ENCODE assay signal across 13 mouse cellular contexts in genomic region chr2:169734053-169734452, GRCm38 (mm10).
DNase-seq lines count a peak whose midpoint lies in the region; ATAC-seq and TF ChIP-seq lines count a peak whose summit lies in the region.
"Had no signal": no experiment of that assay in that cellular context is flagged by ENCODE, and none has a peak within 500 bp of the region (broad histone marks: within the 10 kb centered on the region; RNA-seq: fewer than 3 reads in every experiment).

No protein-coding gene starts in this region.

- H3K27me3 ChIP-seq in heart, embryonic 12.5 days (replicated peaks): no peaks in the 10 kb centered on the region
- H3K27me3 ChIP-seq in heart, embryonic 10.5 days (ENCODE audit: insufficient read depth, poor library complexity, severe bottlenecking): no peaks in the 10 kb centered on the region
- H3K27me3 ChIP-seq in heart, postnatal 0 days (ENCODE audit: control insufficient read depth, insufficient read depth, low read length): no peaks in the 10 kb centered on the region
- H3K27me3 ChIP-seq in neural tube, embryonic 13.5 days: no peaks in the 10 kb centered on the region
- H3K27me3 ChIP-seq in forebrain, embryonic 16.5 days (replicated peaks; ENCODE audit: control insufficient read depth, insufficient read depth, low read length): no peaks in the 10 kb centered on the region

- H3K4me3 ChIP-seq in heart, embryonic 12.5 days: no peak overlapping the region
- no peak overlapping the region for H3K4me3 ChIP-seq in heart, embryonic 10.5 days
- no peak overlapping the region for H3K4me3 ChIP-seq in heart, postnatal 0 days (ENCODE audit: low read depth, low read length)
- no peak overlapping the region for H3K4me3 ChIP-seq in neural tube, embryonic 13.5 days
- no peak overlapping the region for H3K4me3 ChIP-seq in forebrain, embryonic 16.5 days (replicated peaks; ENCODE audit: low read length)
- H3K4me3 ChIP-seq: forebrain, embryonic 10.5 days had no signal

- WGBS in heart, embryonic 12.5 days: 59% methylated on average over 7 of the region's 7 CpGs
- 61% methylated on average over 7 of the region's 7 CpGs for WGBS in heart, embryonic 10.5 days
- WGBS in heart, postnatal 0 days: 49% methylated on average over 7 of the region's 7 CpGs
- WGBS in neural tube, embryonic 13.5 days: 35% methylated on average over 7 of the region's 7 CpGs
- WGBS in forebrain, embryonic 16.5 days: 41% methylated on average over 7 of the region's 7 CpGs

- H3K27ac ChIP-seq in heart, embryonic 12.5 days (ENCODE audit: poor library complexity, severe bottlenecking): peak overlapping the region; percentile 2; the same call in 1 of the 2 replicates
- no peak overlapping the region for H3K27ac ChIP-seq in heart, embryonic 10.5 days
- peak overlapping the region; percentile 66 for H3K27ac ChIP-seq in heart, postnatal 0 days (ENCODE audit: low read depth)
- H3K27ac ChIP-seq in neural tube, embryonic 13.5 days (replicated peaks): peak overlapping the region; percentile 70
- H3K27ac ChIP-seq in forebrain, embryonic 16.5 days (ENCODE audit: low read length): no peak overlapping the region
- H3K27ac ChIP-seq: forebrain, embryonic 10.5 days; liver, embryonic 14.5 days had no signal

- no peak for DNase-seq in heart, embryonic 10.5 days (ENCODE audit: low spot score)
- peak; percentile 18 for DNase-seq in kidney, postnatal 14 days
- DNase-seq in kidney, postnatal 36 days: no peak
- DNase-seq in heart, postnatal 0 days (ENCODE audit: low spot score): no peak
- DNase-seq in ovary, adult 18-20 months (ENCODE audit: low spot score): no peak
- DNase-seq: cerebellum, adult 8-10 months; lung, postnatal 10 days; retina, postnatal 1 day had no signal

- no peak overlapping the region for H3K9ac ChIP-seq in heart, embryonic 12.5 days
- no peak overlapping the region for H3K9ac ChIP-seq in heart, postnatal 0 days (replicated peaks; ENCODE audit: low read depth, low read length)
- H3K9ac ChIP-seq in neural tube, embryonic 13.5 days: peak overlapping the region; percentile 41; the same call in 1 of the 2 replicates
- no peak overlapping the region for H3K9ac ChIP-seq in forebrain, embryonic 16.5 days (replicated peaks; ENCODE audit: low read depth, low read length)
- H3K9ac ChIP-seq: liver, embryonic 14.5 days had no signal

- no peak for TF ChIP-seq EP300 in heart, postnatal 0 days (IDR thresholded peaks at IDR 0.05; ENCODE audit: low read depth)

- TF ChIP-seq CTCF in heart, postnatal 0 days (IDR thresholded peaks at IDR 0.05; ENCODE audit: low read depth): no peak

- no peak for ATAC-seq in heart, embryonic 12.5 days (ENCODE audit: insufficient number of reproducible peaks, low FRiP score)
- no peak for ATAC-seq in heart, postnatal 0 days (ENCODE audit: insufficient read depth, low read depth)
- ATAC-seq in neural tube, embryonic 13.5 days (ENCODE audit: low read depth): no peak
- ATAC-seq in forebrain, embryonic 16.5 days: no peak

- H3K36me3 ChIP-seq in heart, embryonic 12.5 days: no peaks in the 10 kb centered on the region
- no peaks in the 10 kb centered on the region for H3K36me3 ChIP-seq in heart, embryonic 10.5 days
- no peaks in the 10 kb centered on the region for H3K36me3 ChIP-seq in heart, postnatal 0 days (replicated peaks; ENCODE audit: control insufficient read depth, insufficient read depth, low read length)
- no peaks in the 10 kb centered on the region for H3K36me3 ChIP-seq in neural tube, embryonic 13.5 days
- no peaks in the 10 kb centered on the region for H3K36me3 ChIP-seq in forebrain, embryonic 16.5 days (ENCODE audit: control insufficient read depth, insufficient read depth)
- H3K36me3 ChIP-seq: forebrain, embryonic 10.5 days had no signal

- no peak overlapping the region for H3K4me2 ChIP-seq in heart, embryonic 12.5 days
- H3K4me2 ChIP-seq in heart, postnatal 0 days (ENCODE audit: low read depth, low read length): no peak overlapping the region
- H3K4me2 ChIP-seq in neural tube, embryonic 13.5 days: peak overlapping the region; percentile 28; the same call in 1 of the 2 replicates
- no peak overlapping the region for H3K4me2 ChIP-seq in forebrain, embryonic 16.5 days (ENCODE audit: low read length)

- H3K9me3 ChIP-seq in heart, embryonic 12.5 days (replicated peaks): no peaks in the 10 kb centered on the region
- H3K9me3 ChIP-seq in heart, embryonic 10.5 days: no peaks in the 10 kb centered on the region
- no peaks in the 10 kb centered on the region for H3K9me3 ChIP-seq in heart, postnatal 0 days (replicated peaks; ENCODE audit: control insufficient read depth, low read length)
- no peaks in the 10 kb centered on the region for H3K9me3 ChIP-seq in neural tube, embryonic 13.5 days
- no peaks in the 10 kb centered on the region for H3K9me3 ChIP-seq in forebrain, embryonic 16.5 days (ENCODE audit: control insufficient read depth, low read length)
- H3K9me3 ChIP-seq: forebrain, embryonic 10.5 days had no signal

- peaks cover 33% of the 10 kb centered on the region for H3K4me1 ChIP-seq in heart, embryonic 12.5 days (replicated peaks)
- H3K4me1 ChIP-seq in heart, embryonic 10.5 days: peaks cover 34% of the 10 kb centered on the region
- peaks cover 9% of the 10 kb centered on the region; the same call in 1 of the 2 replicates for H3K4me1 ChIP-seq in heart, postnatal 0 days (ENCODE audit: control insufficient read depth, insufficient read depth)
- H3K4me1 ChIP-seq in neural tube, embryonic 13.5 days (replicated peaks): peaks cover 53% of the 10 kb centered on the region
- 0 out of 2 replicates have a peak, but pooled peaks cover 3% of the 10 kb centered on the region for H3K4me1 ChIP-seq in forebrain, embryonic 16.5 days (replicated peaks; ENCODE audit: control insufficient read depth, insufficient read depth, low read length)

Comparison
In these comparisons a context has a peak if more than half of its experiments do, and no peak if none do; other contexts are left out.
1. H3K27ac ChIP-seq: peak in heart, embryonic 12.5 days (single experiment), heart, postnatal 0 days (single experiment) and neural tube, embryonic 13.5 days (single experiment); none in heart, embryonic 10.5 days (single experiment) and forebrain, embryonic 16.5 days (single experiment).